Mouse (Mus musculus) neural tube, embryonic 14.5 days (tissue): Measurements from ENCODE around the gene Atxn1. TPM values are rescaled to one million over a fixed set of nuclear protein-coding genes. Genes with fewer than 3 reads are reported as not detected.

Experiments used
- ATAC-seq: fragments of 200-750 bp; cut with Nextera tagmentation; 2 replicates; pipeline ENCODE4 v1.8.0; 2017; ENCODE audit warnings: low read depth, mild to moderate bottlenecking, moderate TSS enrichment, moderate library complexity
- H3K27ac ChIP-seq: fragments of 300-500 bp; sonication (generic); 2 replicates; pipeline ENCODE4 v1.5.1; 2014; ENCODE audit warnings: low read depth, mild to moderate bottlenecking, control low read depth, low read length, moderate library complexity, mixed read lengths
- H3K27me3 ChIP-seq: fragments of 300-500 bp; sonication (generic); 2 replicates; pipeline ENCODE4 v1.6.1; 2014; ENCODE audit warnings: low read length; ENCODE audit not compliant: control insufficient read depth, insufficient read depth
- H3K36me3 ChIP-seq: fragments of 300-500 bp; sonication (generic); 2 replicates; pipeline ENCODE4 v1.6.1; 2014; ENCODE audit warnings: low read length, mixed read lengths; ENCODE audit not compliant: control insufficient read depth, insufficient read depth
- H3K4me1 ChIP-seq: fragments of 300-500 bp; sonication (generic); 2 replicates; pipeline ENCODE4 v1.6.1; 2014; ENCODE audit warnings: low read length; ENCODE audit not compliant: control insufficient read depth, insufficient read depth
- H3K4me2 ChIP-seq: fragments of 300-500 bp; sonication (generic); 2 replicates; pipeline ENCODE4 v1.6.1; 2014; ENCODE audit warnings: mild to moderate bottlenecking, low read depth, low read length, control low read depth
- H3K4me3 ChIP-seq: fragments of 300-500 bp; sonication (generic); 2 replicates; pipeline ENCODE4 v1.5.1; 2014; ENCODE audit warnings: low read depth, low read length, control low read depth, mixed read lengths
- H3K9ac ChIP-seq: fragments of 300-500 bp; sonication (generic); replicated peaks from 2 replicates; pipeline ENCODE4 v1.6.1; 2014; ENCODE audit warnings: low read depth, mild to moderate bottlenecking, control low read depth, low read length, mixed read lengths
- H3K9me3 ChIP-seq: fragments of 300-500 bp; sonication (generic); 2 replicates; pipeline ENCODE4 v1.6.1; 2016; ENCODE audit warnings: low read length; ENCODE audit not compliant: control insufficient read depth
- whole genome bisulfite sequencing: fragments of 180-500 bp; shearing (Covaris S2); extraction: QIAGEN DNeasy Blood & Tissue Kit; methylation state at CpG from one replicate; pipeline ENCODE4 v1.1.7; 2014; 5-methylcytosine and 5-hydroxymethylcytosine counted together
- polyA plus RNA-seq: library from polyadenylated mRNA; unstranded; fragments of >200 nt; fragmentation: Nextera tagmentation; extraction: Ambion mirVana; gene quantifications from 2 replicates; pipeline ENCODE4 v1.2.1, GENCODE M21; 2014

The Atxn1 gene
- polyA plus RNA-seq, 1 experiment from 2014 or later: 9.4 TPM

DNA sequence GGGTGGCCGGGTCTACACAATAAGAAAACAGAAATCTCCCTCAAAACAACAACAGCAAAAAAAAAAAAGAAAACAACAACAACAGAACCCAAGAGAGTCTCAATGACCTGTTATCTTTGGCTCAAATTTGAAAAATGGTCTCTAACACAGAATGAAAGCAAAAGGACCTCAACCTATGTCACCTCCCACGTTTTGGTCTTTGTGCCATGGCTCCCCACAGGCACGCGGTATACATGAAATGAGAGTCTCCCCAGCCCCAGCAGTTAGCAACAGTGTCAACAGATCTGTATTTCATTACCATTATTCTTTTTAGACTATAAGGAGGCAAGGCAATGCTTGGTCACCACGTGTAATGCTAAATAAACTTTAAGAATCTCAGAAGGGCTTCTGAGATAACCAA, 110.3 kb downstream of the Atxn1 start:
- Histone ChIP-seq H3K9ac (no peak overlapping the region), H3K4me2 (no peak overlapping the region), H3K27ac (no peak overlapping the region), H3K27me3 (no peaks in the 10 kb centered on the region), H3K4me3 (no peak overlapping the region), H3K9me3 (no peaks in the 10 kb centered on the region), H3K4me1 (no peaks in the 10 kb centered on the region), H3K36me3 (no peaks in the 10 kb centered on the region)
- WGBS: 70% methylated on average over 5 of the region's 5 CpGs
- no peak for ATAC-seq

GRCm38 (mm10) chr13:45853691-45854090, 111.1 kb downstream of the Atxn1 start:
- Histone ChIP-seq H3K36me3 (no peaks in the 10 kb centered on the region), H3K4me1 (no peaks in the 10 kb centered on the region), H3K9me3 (no peaks in the 10 kb centered on the region), H3K27me3 (no peaks in the 10 kb centered on the region), H3K4me3 (no peak overlapping the region), H3K9ac (no peak overlapping the region), H3K4me2 (no peak overlapping the region), H3K27ac (no peak overlapping the region)
- no peak for ATAC-seq
- 74% methylated on average over 6 of the region's 6 CpGs for WGBS

- Histone ChIP-seq H3K4me1 (no peaks in the 10 kb centered on the region), H3K27ac (no peak overlapping the region), H3K36me3 (no peaks in the 10 kb centered on the region), H3K4me2 (no peak overlapping the region), H3K9me3 (no peaks in the 10 kb centered on the region), H3K27me3 (no peaks in the 10 kb centered on the region), H3K4me3 (no peak overlapping the region), H3K9ac (no peak overlapping the region)
- no peak for ATAC-seq
- WGBS: 89% methylated on average over 2 of the region's 2 CpGs
These were observed 112.5 kb downstream of the Atxn1 start for GRCm38 (mm10) chr13:45852288-45852687.

GRCm38 (mm10) chr13:45851746-45852145, 113.1 kb downstream of the Atxn1 start:
- no peaks in the 10 kb centered on the region for H3K9me3 ChIP-seq
- no peak overlapping the region for H3K4me3 ChIP-seq
- H3K27me3 ChIP-seq: no peaks in the 10 kb centered on the region
- 79% methylated on average over 2 of the region's 2 CpGs for WGBS
- no peaks in the 10 kb centered on the region for H3K36me3 ChIP-seq
- H3K4me1 ChIP-seq: no peaks in the 10 kb centered on the region
- no peak overlapping the region for H3K4me2 ChIP-seq
- H3K27ac ChIP-seq: no peak overlapping the region
- no peak overlapping the region for H3K9ac ChIP-seq
- no peak for ATAC-seq

DNA sequence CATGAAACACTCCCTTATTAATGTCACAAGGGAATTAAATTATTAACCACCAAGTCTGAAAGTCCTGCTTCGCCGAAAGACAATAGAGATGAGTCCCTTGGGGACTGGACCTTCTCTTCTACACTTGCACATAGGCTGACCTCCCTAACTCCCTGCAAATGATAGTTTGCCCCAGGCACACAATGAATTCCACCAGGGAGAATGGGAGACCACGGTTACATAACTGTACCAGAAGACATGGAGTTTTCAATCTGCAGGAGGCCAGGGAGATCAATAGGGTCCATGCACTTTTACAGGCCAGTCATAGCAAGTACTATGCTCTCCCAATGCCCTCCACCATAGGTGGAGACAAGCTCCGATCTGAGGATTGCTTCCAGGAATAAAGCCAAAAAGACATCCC, 113.7 kb downstream of the Atxn1 start:
- H3K9me3 ChIP-seq: no peaks in the 10 kb centered on the region
- no peak overlapping the region for H3K4me2 ChIP-seq
- no peak overlapping the region for H3K27ac ChIP-seq
- 59% methylated on average over 4 of the region's 4 CpGs for WGBS
- H3K4me3 ChIP-seq: no peak overlapping the region
- H3K4me1 ChIP-seq: no peaks in the 10 kb centered on the region
- H3K9ac ChIP-seq: no peak overlapping the region
- H3K36me3 ChIP-seq: no peaks in the 10 kb centered on the region
- ATAC-seq: no peak
- H3K27me3 ChIP-seq: no peaks in the 10 kb centered on the region

DNA sequence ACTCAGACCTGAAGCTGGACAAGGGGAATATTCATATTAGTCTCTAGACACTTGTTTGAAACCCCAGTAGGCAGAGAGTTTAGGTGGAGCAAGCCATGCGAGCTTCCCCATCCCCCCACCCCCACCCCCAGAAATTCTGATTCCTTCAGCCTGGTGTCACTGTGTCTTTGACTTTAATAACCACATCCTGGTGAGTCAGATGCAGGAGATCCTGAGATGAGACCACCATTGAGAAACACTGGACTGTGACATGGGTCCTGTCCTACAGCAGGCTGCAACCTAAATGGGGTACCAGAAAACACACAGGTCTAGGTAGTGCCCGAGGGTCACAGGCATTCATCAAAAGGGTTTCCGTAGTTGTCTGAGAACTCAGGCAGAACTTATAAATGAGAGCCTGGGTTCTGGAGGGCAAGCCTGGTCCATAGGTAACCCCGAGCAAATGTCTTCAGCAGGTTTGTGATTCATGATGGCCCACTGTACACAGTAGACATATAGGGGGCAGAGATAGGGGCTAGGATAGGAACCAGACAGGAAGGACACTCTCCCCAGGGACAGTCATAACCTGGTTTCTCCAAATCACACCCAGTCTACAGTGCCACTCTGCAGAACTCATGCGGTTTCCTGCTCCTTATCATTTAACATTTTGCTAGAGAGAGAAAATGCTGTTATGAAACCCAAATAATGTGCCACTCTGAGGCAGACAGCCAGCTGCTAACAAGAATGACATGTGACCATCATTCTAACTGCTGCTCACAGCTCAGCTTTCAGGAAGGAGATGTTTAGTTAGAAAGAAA, 114.4 kb downstream of the Atxn1 start:
- ATAC-seq: no peak
- H3K9me3 ChIP-seq: no peaks in the 10 kb centered on the region
- no peak overlapping the region for H3K4me3 ChIP-seq
- H3K36me3 ChIP-seq: no peaks in the 10 kb centered on the region
- H3K27ac ChIP-seq: no peak overlapping the region
- WGBS: 91% methylated on average over 5 of the region's 5 CpGs
- H3K27me3 ChIP-seq: no peaks in the 10 kb centered on the region
- no peak overlapping the region for H3K4me2 ChIP-seq
- no peaks in the 10 kb centered on the region for H3K4me1 ChIP-seq
- no peak overlapping the region for H3K9ac ChIP-seq

- 93% methylated on average over 7 of the region's 7 CpGs for whole genome bisulfite sequencing
- Histone ChIP-seq H3K4me1 (no peaks in the 10 kb centered on the region), H3K4me2 (no peak overlapping the region), H3K9ac (no peak overlapping the region), H3K27ac (no peak overlapping the region), H3K4me3 (no peak overlapping the region), H3K27me3 (no peaks in the 10 kb centered on the region), H3K36me3 (no peaks in the 10 kb centered on the region), H3K9me3 (no peaks in the 10 kb centered on the region)
- ATAC-seq: no peak
These were observed 115.4 kb downstream of the Atxn1 start for GRCm38 (mm10) chr13:45849145-45850023.

GRCm38 (mm10) chr13:45842511-45843055, 122.2 kb downstream of the Atxn1 start:
- no peak overlapping the region for H3K9ac ChIP-seq
- no peaks in the 10 kb centered on the region for H3K9me3 ChIP-seq
- no peak overlapping the region for H3K4me2 ChIP-seq
- ATAC-seq: no peak
- WGBS: 72% methylated on average over 5 of the region's 5 CpGs
- H3K36me3 ChIP-seq: no peaks in the 10 kb centered on the region
- H3K27ac ChIP-seq: no peak overlapping the region
- H3K4me1 ChIP-seq: no peaks in the 10 kb centered on the region
- no peak overlapping the region for H3K4me3 ChIP-seq
- no peaks in the 10 kb centered on the region for H3K27me3 ChIP-seq

DNA sequence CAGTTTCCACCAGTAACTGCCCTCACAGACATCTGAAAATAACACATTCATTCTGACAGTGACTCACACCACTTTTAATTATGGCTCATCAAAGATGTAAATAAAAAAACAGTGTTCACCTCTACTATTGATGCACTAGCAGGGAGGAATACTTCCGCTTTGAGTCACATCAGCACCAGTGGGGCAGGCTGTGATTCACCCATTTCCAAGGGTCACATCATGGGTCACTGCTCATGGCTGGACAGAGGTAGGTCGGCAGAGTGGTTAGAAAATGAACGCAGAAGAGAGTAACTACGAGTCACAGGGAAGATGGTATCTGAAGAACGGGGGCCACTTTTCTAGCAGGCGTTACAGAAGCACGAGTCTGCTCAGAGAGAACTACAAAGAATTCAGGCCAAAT, 124.9 kb downstream of the Atxn1 start:
- H3K9me3 ChIP-seq: no peaks in the 10 kb centered on the region
- no peak overlapping the region for H3K4me2 ChIP-seq
- H3K27me3 ChIP-seq: no peaks in the 10 kb centered on the region
- H3K4me1 ChIP-seq: no peaks in the 10 kb centered on the region
- no peak overlapping the region for H3K4me3 ChIP-seq
- H3K27ac ChIP-seq: no peak overlapping the region
- WGBS: 76% methylated on average over 7 of the region's 7 CpGs
- no peak for ATAC-seq
- no peak overlapping the region for H3K9ac ChIP-seq
- H3K36me3 ChIP-seq: no peaks in the 10 kb centered on the region
